Mouse (Mus musculus) cortical plate, adult 2 months (tissue): Measurements from ENCODE around the gene Twsg1.

Experiments used
- CTCF ChIP-seq: fragments of 200-500 bp; IDR thresholded peaks from 2 replicates; pipeline ENCODE4 v1.5.1; 2011; ENCODE audit warnings: mild to moderate bottlenecking, control low read depth, low read length; ENCODE audit not compliant: insufficient read depth; ENCODE audit errors: extremely low read depth
- POLR2A ChIP-seq: fragments of 200-500 bp; IDR thresholded peaks from 2 replicates; pipeline ENCODE4 v1.6.1; 2011; ENCODE audit warnings: mild to moderate bottlenecking, low read length, control low read depth; ENCODE audit not compliant: insufficient read depth; ENCODE audit errors: extremely low read depth

GRCm38 (mm10) chr17:65884691-65885397 is 66.2 kb downstream of the Twsg1 start:
- TF ChIP-seq POLR2A (peak; percentile 97), CTCF (no peak)
